Mouse (Mus musculus) liver, adult (tissue): Measurements from ENCODE around the gene Apol7b.
A peak's percentile ranks its signal among the peaks of the same experiment; 100 is the strongest.
"Not testable (repeated sequence)": the region's sequence is repeated elsewhere in the genome, so short reads cannot be mapped to it uniquely, and the experiment has no call there.

Experiments used
- GATA4 ChIP-seq: IDR thresholded peaks from 2 replicates; pipeline ENCODE4 v1.6.1; 2014; ENCODE audit warnings: mild to moderate bottlenecking, low read length; ENCODE audit not compliant: insufficient replicate concordance

Gene Apol7b

GRCm38 (mm10) chr15:77447392-77447791 lies at the start of gene Apol7b:
Gene Apol7b (minus strand): TSS chr15:77447492.
- not testable (repeated sequence) for TF ChIP-seq GATA4

GRCm38 (mm10) chr15:77482140-77482794 lies 35.0 kb upstream of the Apol7b start:
- no peak for TF ChIP-seq GATA4

- not testable (repeated sequence) for TF ChIP-seq GATA4
Observed at GRCm38 (mm10) chr15:77476693-77477092, 29.4 kb upstream of the Apol7b start, which contains the start of gene Apol10a. Gene Apol10a (plus strand): TSS chr15:77477047.

- not testable (repeated sequence) for TF ChIP-seq GATA4
Observed at GRCm38 (mm10) chr15:77411035-77411434, 36.3 kb downstream of the Apol7b start, which contains the start of gene Apol9a. Gene Apol9a (minus strand): TSS chr15:77411135.

- not testable (repeated sequence) for TF ChIP-seq GATA4
Observed at GRCm38 (mm10) chr15:77399027-77399426, 48.3 kb downstream of the Apol7b start, which contains the start of gene Apol7a. Gene Apol7a (minus strand): TSS chr15:77399110.

GRCm38 (mm10) chr15:77393832-77394231 lies 53.5 kb downstream of the Apol7b start:
- TF ChIP-seq GATA4, result peak; percentile 91

- no peak for TF ChIP-seq GATA4
Observed at GRCm38 (mm10) chr15:77387462-77387861, 59.8 kb downstream of the Apol7b start.

- no peak for TF ChIP-seq GATA4
Observed at GRCm38 (mm10) chr15:77384340-77385030, 62.8 kb downstream of the Apol7b start.

- no peak for TF ChIP-seq GATA4
Observed at GRCm38 (mm10) chr15:77382880-77383279, 64.4 kb downstream of the Apol7b start.

- no peak; the same call in 1 of the 2 replicates for TF ChIP-seq GATA4
Observed at GRCm38 (mm10) chr15:77382271-77382850, 64.9 kb downstream of the Apol7b start.

- no peak for TF ChIP-seq GATA4
Observed at GRCm38 (mm10) chr15:77381481-77381880, 65.8 kb downstream of the Apol7b start.

GRCm38 (mm10) chr15:77379921-77380320 lies 67.4 kb downstream of the Apol7b start:
- no peak for TF ChIP-seq GATA4

- no peak for TF ChIP-seq GATA4
Observed at GRCm38 (mm10) chr15:77377419-77377818, 69.9 kb downstream of the Apol7b start.

- no peak for TF ChIP-seq GATA4
Observed at GRCm38 (mm10) chr15:77376920-77377319, 70.4 kb downstream of the Apol7b start.
